Mouse (Mus musculus) mesoderm, embryonic 11.5 days (tissue): ENCODE data around the gene Magi2.
"Not testable (repeated sequence)": the region's sequence is repeated elsewhere in the genome, so short reads cannot be mapped to it uniquely, and the experiment has no call there.

Experiments used
- DNase-seq: peaks from one replicate; pipeline ENCODE4 v3.0.0-alpha.2; 2012; ENCODE audit warnings: low read depth, low spot score

Magi2 gene

DNA sequence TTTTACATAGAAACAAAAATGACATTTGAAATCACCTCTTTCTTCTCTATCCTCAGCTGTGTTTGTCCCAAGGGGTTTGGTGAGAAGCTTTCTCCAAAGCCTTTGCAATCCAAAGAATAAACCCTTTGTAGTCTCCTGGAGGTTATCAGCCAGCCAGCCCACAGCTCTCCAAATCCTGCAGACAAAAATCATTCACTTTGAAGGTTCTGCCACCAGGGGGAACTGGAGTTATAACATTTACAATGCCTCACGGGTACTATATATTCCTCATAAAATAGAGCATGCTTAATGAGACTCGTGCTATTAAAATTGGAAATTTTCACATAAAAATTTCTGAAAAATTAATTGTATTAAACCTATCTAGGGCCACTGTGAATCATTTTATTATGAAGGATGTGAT lies 202.5 kb downstream of the Magi2 start:
- peak; percentile 26 for DNase-seq

DNA sequence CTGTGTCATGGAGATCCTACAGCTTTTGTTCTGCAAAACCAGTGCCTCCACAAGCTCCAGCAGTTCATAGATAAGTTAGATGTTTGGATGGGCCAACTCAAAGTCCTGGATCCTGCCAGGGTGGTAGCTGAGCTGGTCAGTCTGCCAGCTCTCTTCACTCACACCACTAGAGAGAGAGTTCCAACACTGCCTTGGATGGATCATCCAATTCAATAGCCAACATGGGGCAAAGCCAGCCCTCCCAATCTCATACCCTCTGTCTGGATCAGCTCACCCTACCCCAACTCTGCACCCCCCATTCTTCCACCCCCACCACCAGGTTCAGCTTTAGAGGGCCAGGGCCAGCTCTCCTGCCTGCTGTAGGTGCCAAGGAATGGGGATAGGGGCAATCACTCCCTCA lies 235.7 kb downstream of the Magi2 start:
- no peak for DNase-seq

DNA sequence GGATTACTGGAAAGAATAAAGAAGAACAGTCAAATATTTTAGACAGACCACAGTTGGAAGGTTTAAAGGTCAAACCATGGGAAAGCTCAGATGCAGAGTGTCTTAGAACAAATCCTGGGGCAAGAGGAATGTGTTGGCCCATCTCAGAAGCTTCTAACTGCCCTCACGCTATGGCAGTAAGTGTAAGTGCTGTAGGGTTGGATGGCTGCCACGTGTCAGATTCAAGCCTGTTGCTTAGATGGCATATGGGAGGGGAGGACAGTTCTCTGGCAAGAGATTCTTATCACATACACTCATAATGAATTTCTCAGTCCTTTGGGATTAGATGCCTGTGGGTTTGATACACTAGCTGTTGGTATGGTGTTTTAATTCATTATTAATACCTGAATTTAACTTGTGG lies 238.5 kb downstream of the Magi2 start:
- no peak for DNase-seq

DNA sequence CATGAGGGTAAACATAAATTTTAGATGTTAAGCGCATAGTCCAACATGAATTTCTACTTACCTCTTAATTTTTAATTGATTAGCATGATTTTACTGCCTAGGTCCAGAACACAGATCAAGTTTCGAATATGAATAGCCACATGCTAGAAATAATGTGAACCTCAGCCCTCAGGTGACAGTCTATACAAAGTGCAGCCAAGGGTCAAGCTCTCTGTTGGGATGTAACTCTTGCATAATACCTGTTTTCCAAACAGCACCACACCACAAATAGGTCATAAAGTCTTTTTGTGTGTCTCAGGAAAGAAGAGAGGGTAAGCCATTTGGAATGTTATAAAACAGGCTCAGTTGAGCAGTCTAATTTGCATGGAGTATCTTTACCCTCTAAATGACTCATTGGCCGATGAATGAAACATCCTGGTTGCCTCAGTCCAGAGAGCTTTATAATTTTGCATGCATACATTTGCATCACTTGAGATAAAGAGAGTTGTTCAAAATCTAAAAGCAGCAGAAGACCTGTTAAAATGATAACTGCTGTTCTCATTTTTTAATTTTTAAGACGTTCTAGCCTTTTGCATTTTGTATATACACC lies 246.1 kb downstream of the Magi2 start:
- no peak for DNase-seq

DNA sequence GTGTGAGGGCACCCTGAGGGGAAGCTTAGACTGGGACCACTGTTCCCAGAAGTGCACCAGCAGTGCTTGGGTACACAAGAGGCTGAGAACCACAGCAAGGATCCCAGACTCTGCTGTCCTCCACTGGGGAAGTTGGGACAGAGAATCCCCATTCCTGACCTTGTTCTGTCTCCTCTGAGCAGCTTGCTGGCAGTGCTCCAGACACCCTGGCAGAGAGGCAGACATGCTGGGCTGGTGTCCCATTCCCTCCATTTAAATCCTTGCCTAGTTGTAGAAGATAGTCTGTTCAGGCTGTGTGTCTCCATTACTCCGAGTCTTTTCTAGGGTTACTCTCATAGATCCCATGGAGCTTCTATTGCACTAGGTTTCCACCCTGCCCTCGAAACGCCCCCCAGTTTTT lies 256.1 kb downstream of the Magi2 start:
- DNase-seq, result no peak

DNA sequence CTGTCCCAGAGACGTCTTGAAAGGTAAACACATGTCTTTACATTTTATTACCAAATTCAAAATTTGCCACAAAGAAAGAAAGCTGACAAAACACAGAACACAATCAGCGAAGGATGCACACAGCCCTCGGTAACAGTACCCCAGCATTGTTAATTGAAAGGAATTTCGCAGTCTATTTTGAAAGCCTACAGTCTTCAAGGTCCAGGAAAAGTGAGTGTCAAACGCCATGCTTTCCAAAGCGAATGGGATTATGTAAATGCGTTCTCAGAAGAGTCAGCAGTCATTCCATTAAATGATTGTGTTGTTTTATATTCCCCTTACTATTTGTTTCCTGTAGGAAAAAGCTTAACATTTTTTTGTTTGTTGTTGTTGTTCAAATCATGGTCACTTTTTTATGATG lies 261.1 kb downstream of the Magi2 start:
- no peak for DNase-seq

DNA sequence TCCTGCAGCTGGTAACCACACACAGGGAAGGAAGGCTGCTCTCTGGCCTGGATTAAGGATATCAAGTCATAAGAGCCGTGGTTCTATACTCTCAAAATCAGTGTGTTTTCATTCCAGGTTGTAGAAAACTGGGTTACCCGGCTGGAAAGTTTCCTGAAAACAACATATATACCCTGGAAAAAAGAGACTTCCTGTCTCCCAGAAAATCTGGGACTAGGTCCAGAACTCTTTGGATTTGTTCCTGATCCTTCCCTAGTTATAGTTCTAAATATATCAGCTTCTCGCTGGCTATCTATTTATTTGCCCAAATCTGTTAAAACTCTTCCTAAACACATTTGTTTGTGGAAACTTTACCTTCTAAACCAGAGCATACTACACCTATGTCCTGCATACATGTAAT lies 274.2 kb downstream of the Magi2 start:
- no peak for DNase-seq

DNA sequence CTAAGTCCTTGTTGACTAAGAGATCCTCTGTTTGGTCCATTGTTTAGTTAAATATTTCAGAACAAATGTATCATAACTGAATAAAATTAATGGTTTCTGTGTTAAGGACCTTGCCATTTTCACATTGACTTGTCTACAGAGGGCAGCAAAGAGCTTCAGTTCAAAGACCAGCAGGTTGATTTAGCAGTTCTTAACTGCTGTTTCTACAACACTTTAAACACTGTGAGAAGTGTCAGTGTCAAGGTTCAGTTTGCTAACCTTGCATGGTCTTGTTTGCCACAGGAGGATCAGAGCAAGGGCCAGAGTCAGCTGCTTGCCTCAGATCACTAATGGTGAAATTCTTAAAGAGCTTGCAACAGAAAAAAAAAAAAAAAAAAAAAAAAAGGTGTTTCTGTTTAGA lies 295.3 kb downstream of the Magi2 start:
- DNase-seq, result peak; percentile 51

DNA sequence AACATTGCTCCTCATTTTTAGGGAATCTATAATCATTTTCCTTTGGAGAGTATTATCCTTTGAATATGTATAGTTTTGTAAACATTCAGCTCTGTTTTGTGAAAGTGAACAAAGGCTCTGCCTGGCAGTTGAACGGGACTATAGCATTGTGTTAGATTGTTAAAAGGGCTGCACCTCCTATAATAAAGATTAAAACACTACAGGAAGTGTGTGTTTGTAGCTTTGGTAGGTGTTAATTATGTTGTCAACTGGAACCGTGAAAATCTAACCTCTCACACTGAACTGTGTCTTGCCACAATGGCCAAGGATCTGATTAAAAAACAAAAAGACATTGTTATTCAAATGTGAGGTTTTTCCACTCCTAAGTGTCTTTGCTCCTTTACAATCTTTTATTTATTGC lies 312.5 kb downstream of the Magi2 start:
- no peak for DNase-seq

DNA sequence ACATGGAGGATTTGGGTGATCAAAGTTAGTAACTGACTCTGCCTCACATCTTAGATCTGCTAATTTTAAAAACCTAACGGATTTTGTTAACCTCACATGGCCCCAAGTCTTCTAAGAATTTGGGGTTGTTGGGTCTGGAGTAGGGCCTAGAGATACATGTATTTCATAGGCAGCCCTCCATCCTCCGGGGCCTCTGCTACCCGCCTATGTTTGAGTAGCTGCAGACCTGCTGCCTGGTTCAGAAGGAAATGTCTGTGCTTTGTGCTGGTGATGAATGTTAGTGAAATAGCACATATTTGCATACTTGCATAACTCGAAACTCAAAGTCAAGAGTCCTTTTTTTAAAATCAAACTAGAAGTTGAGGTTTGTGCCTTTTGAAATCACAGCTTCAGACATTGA lies 319.6 kb downstream of the Magi2 start:
- DNase-seq, result no peak

DNA sequence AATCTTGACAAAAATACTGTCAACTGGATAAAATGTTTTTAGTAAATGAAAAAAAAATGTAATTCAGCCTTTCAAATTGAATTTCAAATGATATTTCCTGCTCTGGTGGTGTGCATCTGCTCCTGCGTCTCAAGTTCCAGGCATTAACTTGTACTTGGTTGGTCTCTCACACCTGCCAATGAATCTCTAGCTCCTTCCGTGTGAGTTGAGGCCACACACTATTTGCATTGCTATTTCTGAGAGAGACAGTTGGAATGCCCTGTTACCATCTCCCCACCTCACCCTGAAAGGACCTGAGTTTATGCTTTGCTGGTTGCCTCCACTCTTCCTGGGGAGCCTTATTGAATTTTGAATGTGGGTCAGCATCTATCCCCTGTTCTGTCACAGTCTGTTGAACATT lies 320.1 kb downstream of the Magi2 start:
- DNase-seq, result no peak

DNA sequence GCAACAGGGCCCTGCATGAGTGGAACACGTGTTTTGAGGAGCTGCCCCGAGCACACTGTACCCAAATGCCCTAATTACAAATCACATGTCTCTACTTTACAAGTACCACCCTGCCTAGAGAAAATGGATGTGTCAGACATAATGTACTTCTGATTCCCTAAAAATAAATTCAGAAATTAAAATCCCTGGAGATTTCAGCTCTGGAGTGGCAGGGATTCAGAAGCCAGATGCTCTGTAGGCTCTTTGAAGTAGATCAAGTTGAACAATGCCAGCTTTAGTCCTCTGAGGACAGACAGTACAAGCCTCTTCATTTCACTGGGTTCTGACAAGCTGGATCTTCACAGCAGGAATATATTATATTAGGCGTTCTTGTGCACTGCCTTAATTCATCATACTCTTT lies 326.7 kb downstream of the Magi2 start:
- DNase-seq, result no peak

DNA sequence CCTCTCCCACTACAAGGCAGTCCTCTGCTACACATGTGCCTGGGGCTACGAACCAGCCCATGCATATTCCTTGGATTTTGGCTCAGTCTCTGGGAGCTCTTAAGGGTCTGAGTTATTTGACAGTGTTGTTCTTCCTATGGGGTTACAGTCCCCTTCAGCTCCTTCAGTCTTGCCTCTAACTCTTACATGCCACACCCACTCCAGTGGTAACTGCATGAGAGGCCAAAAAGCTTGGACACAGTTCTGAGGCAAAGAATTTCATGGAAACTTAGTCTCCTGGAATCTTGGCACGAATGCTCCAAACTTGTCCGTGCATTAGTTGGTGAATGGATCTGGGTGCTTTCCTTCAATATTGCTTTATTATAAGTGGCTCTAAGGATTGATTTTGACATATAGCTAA lies 338.8 kb downstream of the Magi2 start:
- no peak for DNase-seq

DNA sequence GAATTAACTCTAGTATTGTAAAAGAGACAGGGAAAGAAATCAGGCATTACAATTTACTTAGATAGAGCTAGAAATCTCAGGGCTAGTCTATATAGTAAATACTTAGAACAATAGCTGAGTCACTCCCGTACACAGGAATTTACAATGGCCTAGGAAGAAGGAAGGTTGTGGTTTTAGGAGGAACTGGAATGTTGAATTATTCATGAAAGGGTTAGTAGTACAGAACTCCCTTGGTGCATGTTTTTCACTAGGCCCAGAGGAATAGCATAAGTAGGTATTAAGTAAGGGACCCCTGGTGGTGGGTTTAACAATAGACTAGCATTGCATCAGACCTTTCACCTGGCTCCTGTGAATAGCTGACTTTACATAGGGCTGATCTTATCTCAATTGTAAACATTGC lies 339.3 kb downstream of the Magi2 start:
- DNase-seq, result not testable (repeated sequence)

DNA sequence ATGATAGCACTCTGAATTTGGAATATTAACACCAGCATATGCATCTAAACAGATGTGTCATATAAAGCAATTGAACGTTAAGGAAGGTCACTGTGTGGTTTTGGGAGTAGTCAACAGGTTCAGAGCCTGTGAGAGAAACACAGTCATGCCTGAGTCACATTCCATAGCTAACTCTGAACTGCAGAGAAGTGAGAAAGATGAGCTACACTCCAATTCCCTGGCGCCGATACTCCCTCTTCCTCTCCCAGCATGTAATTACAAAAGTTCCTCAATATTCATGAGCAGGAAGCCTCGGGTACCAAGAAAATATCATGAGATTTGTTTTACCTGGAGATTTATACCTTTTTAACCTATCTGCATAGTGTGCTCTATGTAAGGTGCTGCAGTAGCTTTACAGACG lies 380.9 kb downstream of the Magi2 start:
- no peak for DNase-seq

DNA sequence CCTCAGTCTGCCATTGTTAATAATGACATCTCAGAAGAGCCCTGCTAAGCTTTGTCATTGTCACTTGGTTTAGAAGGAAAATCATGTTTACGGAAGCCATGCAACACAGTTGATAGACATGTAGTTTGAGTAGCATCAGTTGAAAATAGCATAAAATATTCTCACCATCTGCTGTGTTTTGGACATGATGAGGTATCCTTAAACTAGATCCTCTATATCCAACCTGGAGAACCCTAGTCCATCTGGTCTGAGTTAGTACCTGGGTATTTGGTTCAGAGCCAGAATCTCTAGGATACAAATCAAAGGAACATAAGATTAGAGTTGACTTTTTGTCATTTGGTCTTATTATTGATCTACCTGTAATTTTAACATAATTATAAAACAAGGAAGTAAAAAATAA lies 385.0 kb downstream of the Magi2 start:
- no peak for DNase-seq

DNA sequence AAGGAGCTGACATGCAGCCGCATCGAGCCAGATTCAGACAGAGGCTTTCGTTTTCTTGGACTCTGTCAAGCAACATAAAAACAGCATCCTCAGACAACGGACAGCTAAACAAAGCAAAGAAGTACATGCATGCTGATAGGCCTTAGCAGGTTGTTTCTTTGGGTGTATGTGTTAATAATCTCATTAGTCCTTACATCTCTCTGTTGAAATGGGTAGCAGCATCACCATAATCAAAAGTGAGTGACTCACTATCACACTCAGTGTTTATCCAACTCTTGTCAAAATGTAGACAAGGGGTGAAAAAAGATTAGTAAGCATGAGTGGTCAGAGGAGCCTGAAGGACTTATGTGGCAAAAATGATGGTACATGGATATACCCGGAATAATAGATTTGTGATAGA lies 394.8 kb downstream of the Magi2 start:
- no peak for DNase-seq

DNA sequence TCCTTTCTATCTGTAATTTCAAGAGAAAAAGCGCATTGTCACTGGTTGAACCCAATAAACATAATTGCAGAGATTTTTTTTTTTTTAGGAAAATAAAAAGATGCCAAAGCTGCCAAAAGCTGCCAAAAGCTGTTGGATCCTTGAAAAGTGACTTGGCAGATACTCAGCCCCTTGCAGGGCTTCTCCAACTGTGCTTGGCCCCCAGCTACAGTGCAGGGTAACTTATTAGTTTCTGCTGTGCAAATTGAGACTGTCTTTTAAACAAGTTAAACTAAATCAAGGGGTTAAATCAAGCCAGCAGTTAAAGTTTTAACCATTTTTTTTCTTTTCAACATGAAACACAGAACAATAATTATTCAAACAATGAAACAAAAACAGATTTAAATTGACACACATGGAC lies 407.1 kb downstream of the Magi2 start:
- DNase-seq, result no peak

DNA sequence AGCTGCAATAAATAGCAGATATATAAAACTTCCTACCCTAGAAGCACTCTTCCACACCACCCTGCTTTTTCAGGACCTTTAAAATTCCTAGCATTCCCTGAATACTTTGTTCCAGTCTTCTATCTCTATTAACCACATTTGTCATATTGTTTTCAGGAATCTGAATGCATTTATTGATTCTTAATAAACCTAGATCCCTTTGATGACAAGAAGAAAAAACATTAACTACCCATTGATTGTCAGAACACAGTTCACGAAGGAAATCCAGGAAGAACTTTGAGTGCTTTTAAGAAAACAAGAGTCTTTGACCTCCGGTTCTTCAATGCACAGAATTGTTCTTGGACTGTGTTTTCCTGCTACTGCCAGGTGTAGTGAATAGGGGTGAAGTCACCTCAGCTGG lies 411.0 kb downstream of the Magi2 start:
- no peak for DNase-seq

DNA sequence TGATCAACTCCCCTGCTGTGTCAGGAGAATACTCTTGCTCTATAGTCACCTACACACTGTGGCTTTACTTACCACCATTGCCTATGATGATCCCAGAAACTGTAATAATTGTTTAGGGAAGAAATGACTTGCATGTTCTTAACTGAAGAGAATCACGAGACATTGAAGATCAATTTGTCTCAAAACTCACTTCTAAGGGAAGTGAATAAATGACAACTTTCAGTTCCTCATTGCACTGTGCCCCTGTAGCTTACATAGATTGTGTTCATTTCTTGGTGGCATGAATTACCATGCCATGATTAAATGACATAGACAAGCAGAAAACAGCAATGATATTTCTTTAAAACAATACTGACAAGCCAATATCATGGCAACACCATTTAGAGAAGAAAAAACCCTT lies 429.1 kb downstream of the Magi2 start:
- no peak for DNase-seq

DNA sequence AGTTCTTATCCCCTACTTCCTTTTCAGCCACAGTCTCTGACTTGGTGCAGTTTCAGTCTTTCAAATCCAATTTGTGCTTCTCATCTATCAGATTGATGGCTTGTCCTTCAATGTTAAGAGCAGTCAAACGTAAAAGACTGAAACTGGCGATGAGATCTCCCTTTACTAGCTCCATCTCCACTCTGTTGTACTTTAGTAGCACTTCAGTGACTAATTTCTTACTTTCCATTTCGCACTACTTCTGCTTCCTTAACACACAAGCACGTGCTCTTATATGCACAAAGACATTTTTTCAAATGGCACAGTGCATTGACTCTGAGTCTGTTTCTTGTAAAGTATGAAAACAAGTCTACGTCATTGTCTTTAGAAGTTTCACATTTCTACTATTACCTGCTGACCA lies 439.6 kb downstream of the Magi2 start:
- DNase-seq, result no peak

DNA sequence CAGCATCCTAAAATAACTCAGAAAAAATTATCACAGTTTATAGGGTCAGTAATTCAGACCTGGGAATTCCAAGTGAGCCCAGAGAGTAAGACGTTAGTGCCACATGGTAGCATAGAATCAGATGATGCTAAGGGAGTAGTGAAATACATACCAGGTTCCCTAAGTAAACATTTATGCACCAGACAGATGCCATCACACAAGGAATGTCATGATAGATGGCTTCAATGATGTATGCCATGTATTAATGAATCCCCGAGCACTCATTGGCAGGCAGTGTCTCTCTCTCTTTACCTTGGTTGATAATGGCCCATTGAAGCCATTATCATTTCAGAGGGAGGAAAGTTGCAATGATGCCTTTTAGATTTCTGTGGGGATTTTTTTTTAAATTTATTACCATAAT lies 490.5 kb downstream of the Magi2 start:
- no peak for DNase-seq

DNA sequence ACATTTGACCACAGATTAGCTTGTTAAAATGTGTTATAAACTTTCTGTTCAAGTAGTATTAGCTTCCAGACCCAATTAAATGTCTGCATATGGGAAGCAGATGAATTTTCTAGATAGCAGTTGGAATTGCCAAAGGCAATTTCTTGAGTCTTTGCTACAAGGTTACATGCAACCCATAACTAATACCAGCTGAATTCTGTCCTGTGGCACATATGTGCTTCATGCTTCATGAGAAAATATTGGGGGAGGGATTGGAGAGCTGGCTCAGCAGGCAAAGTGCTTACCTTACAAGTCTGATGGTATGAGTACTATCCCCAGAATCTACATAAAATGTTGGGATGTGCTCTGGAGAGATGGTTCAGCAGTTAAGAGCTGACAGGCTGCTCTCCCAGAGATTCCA lies 499.4 kb downstream of the Magi2 start:
- no peak for DNase-seq

DNA sequence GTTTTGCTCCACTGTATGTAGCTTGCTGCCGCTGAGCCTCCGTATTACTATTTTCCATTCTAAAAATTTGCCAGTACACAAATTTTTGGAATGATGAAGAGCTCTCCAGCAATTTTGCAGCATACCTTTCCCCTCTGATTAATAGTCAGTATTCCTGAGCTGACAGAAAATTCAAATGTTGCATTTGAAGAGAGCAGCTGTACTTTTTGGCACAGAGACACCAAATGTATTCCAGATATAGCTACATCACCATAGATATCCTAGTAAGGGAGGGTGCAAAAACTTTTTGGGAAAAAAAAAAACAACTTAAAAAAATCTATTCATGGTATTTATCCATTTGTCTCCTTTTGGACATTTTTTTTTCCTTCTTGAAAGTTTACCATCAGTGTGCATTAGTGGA lies 518.5 kb downstream of the Magi2 start:
- no peak for DNase-seq

DNA sequence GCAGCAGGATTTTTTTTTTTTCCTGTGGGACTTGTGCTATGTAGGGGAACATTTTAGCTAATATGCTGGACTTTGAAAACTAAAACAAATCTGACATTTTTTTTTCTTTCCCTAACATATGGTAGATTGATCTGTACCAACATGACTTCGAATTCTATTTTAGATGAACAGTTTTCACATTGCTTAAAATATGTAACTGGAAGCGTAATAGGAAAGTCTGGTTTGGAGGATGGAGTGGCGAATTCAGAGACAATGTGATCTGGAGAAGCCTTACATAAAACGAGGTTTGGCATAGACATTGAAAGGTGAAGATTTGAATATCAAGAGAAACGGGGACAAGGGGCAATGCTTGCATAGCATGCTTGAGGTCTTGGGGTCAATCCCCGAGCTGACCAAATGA lies 519.1 kb downstream of the Magi2 start:
- DNase-seq, result no peak
